Mouse (Mus musculus): Measurements from ENCODE around the gene Usf2.
A peak's percentile ranks its signal among the peaks of the same experiment; 100 is the strongest.
"Not testable (repeated sequence)": the region's sequence is repeated elsewhere in the genome, so short reads cannot be mapped to it uniquely, and the experiment has no call there.

The Usf2 gene

GRCm38 (mm10) chr7:30958109-30958865 is 1.7 kb upstream of the Usf2 start:
- no peak for DNase-seq (ENCODE audit: low spot score in 2 of 2)

GRCm38 (mm10) chr7:30957367-30957783 is 772 bp upstream of the Usf2 start:
- DNase-seq (ENCODE audit: low spot score in 2 of 2), result peak; percentile 85 to 87

GRCm38 (mm10) chr7:30956357-30956751 is 249 bp downstream of the Usf2 start:
- no peak for DNase-seq (ENCODE audit: low spot score in 2 of 2)

- DNase-seq (ENCODE audit: low spot score in 2 of 2), result peak; percentile 68 to 72
These were observed 833 bp downstream of the Usf2 start for GRCm38 (mm10) chr7:30955584-30956356.

GRCm38 (mm10) chr7:30954971-30955520 is 1.6 kb downstream of the Usf2 start:
- no peak for DNase-seq (ENCODE audit: low spot score in 2 of 2)

GRCm38 (mm10) chr7:30954036-30954435 is 2.6 kb downstream of the Usf2 start:
- no peak for DNase-seq (ENCODE audit: low spot score in 2 of 2)

GRCm38 (mm10) chr7:30953459-30953858 is 3.1 kb downstream of the Usf2 start:
- no peak for DNase-seq (ENCODE audit: low spot score in 2 of 2)

GRCm38 (mm10) chr7:30952441-30953265 is 4.0 kb downstream of the Usf2 start:
- no peak for DNase-seq (ENCODE audit: low spot score in 2 of 2)

- not testable (repeated sequence) for DNase-seq (ENCODE audit: low spot score in 2 of 2)
These were observed 6.7 kb downstream of the Usf2 start for GRCm38 (mm10) chr7:30949902-30950301.

GRCm38 (mm10) chr7:30945876-30946275 is 10.7 kb downstream of the Usf2 start:
- DNase-seq (ENCODE audit: low spot score in 2 of 2), result no peak

- DNase-seq (ENCODE audit: low spot score in 2 of 2), result not testable (repeated sequence)
These were observed 11.1 kb downstream of the Usf2 start for GRCm38 (mm10) chr7:30945466-30945865.

GRCm38 (mm10) chr7:30944706-30945105 is 11.9 kb downstream of the Usf2 start:
- not testable (repeated sequence) for DNase-seq (ENCODE audit: low spot score in 2 of 2)

GRCm38 (mm10) chr7:30943909-30944635 is 12.5 kb downstream of the Usf2 start, which contains the start of gene Hamp:
TSS of gene Hamp (minus strand) at chr7:30944032.
- no peak for DNase-seq (ENCODE audit: low spot score in 2 of 2)

GRCm38 (mm10) chr7:30942365-30942764 is 14.2 kb downstream of the Usf2 start:
- DNase-seq (ENCODE audit: low spot score in 2 of 2), result not testable (repeated sequence)

- not testable (repeated sequence) for DNase-seq (ENCODE audit: low spot score in 2 of 2)
These were observed 16.5 kb downstream of the Usf2 start for GRCm38 (mm10) chr7:30940070-30940469.

GRCm38 (mm10) chr7:30935422-30936099 is 21.0 kb downstream of the Usf2 start:
- DNase-seq (ENCODE audit: low spot score in 2 of 2), result not testable (repeated sequence)

GRCm38 (mm10) chr7:30924581-30924980 is 32.0 kb downstream of the Usf2 start, which contains the start of gene Hamp2:
TSS of gene Hamp2 (minus strand) at chr7:30924681.
- DNase-seq (ENCODE audit: low spot score in 2 of 2), result not testable (repeated sequence)

- no peak for DNase-seq (ENCODE audit: low spot score in 2 of 2)
These were observed 32.5 kb downstream of the Usf2 start for GRCm38 (mm10) chr7:30924071-30924470.

- DNase-seq (ENCODE audit: low spot score in 2 of 2), result not testable (repeated sequence)
These were observed 34.1 kb downstream of the Usf2 start for GRCm38 (mm10) chr7:30922490-30922889.

GRCm38 (mm10) chr7:30920217-30920616 is 36.4 kb downstream of the Usf2 start:
- no peak for DNase-seq (ENCODE audit: low spot score in 2 of 2)

All from frontal cortex, postnatal 14 days (tissue).